Mouse (Mus musculus) lung, adult 2 months (tissue): ENCODE data around the gene 4930404H24Rik.

Source experiments
- CTCF ChIP-seq: fragments of 200-500 bp; IDR thresholded peaks from 2 replicates; pipeline ENCODE4 v1.5.1; 2011; ENCODE audit warnings: mild to moderate bottlenecking, low read length, control low read depth; ENCODE audit not compliant: insufficient read depth
- POLR2A ChIP-seq: fragments of 200-500 bp; IDR thresholded peaks from 2 replicates; pipeline ENCODE4 v1.6.1; 2011; ENCODE audit warnings: low read depth, mild to moderate bottlenecking, control low read depth, low read length, borderline replicate concordance; ENCODE audit errors: extremely low read depth

GRCm38 (mm10) chr2:153469317-153469716, 23.3 kb upstream of the 4930404H24Rik start:
- TF ChIP-seq CTCF (no peak), POLR2A (no peak)
